9 mouse cellular contexts compared by ENCODE assay signal in genomic region chr2:20445156-20446155, GRCm38 (mm10).
DNase-seq lines count a peak whose midpoint lies in the region; ATAC-seq and TF ChIP-seq lines count a peak whose summit lies in the region.
"Had no signal": no experiment of that assay in that cellular context is flagged by ENCODE, and none has a peak within 500 bp of the region (broad histone marks: within the 10 kb centered on the region; RNA-seq: fewer than 3 reads in every experiment).

No protein-coding gene starts in this region.

- no peak overlapping the region for H3K9ac ChIP-seq in heart, embryonic 13.5 days
- H3K9ac ChIP-seq in kidney, postnatal 0 days (ENCODE audit: low read depth, low read length): no peak overlapping the region

- DNase-seq in heart, adult 11 months: peak; percentile 95
- no peak for DNase-seq in heart, postnatal 25 days (ENCODE audit: low spot score)
- DNase-seq in kidney, postnatal 0 days (ENCODE audit: low spot score): peak; percentile 57
- DNase-seq in lung, postnatal 36 days: peak; percentile 42
- no peak for DNase-seq in right cerebral cortex, postnatal 14 days
- DNase-seq in gastrocnemius, postnatal 25 days: no peak
- no peak for DNase-seq in c-Kit-positive CD71-positive TER-119-positive erythroid progenitor cells, embryonic 14.5 days (ENCODE audit: low spot score)

- peak overlapping the region; percentile 74 for H3K27ac ChIP-seq in heart, embryonic 13.5 days (replicated peaks)
- H3K27ac ChIP-seq in kidney, postnatal 0 days: peak overlapping the region; percentile 85

- no peak for TF ChIP-seq CTCF in kidney, postnatal 0 days (IDR thresholded peaks at IDR 0.05; ENCODE audit: low read depth)

- ATAC-seq in heart, embryonic 13.5 days (ENCODE audit: extremely low read depth, insufficient number of reproducible peaks, low FRiP score, low TSS enrichment): no peak
- ATAC-seq in kidney, postnatal 0 days (replicated peaks; ENCODE audit: low FRiP score, low read depth): 0 out of 2 replicates have a peak, but pooled peaks have one; percentile 26

- H3K27me3 ChIP-seq in heart, embryonic 13.5 days (replicated peaks): no peaks in the 10 kb centered on the region
- no peaks in the 10 kb centered on the region for H3K27me3 ChIP-seq in kidney, postnatal 0 days (ENCODE audit: insufficient read depth, low read length)

- peak overlapping the region; percentile 40 for H3K4me2 ChIP-seq in heart, embryonic 13.5 days
- peak overlapping the region; percentile 16; the same call in 1 of the 2 replicates for H3K4me2 ChIP-seq in kidney, postnatal 0 days (ENCODE audit: low read length)

- WGBS in heart, embryonic 13.5 days: 43% methylated on average over 17 of the region's 17 CpGs
- 22% methylated on average over 17 of the region's 17 CpGs for WGBS in kidney, postnatal 0 days

- H3K4me3 ChIP-seq in heart, embryonic 13.5 days: no peak overlapping the region
- no peak overlapping the region for H3K4me3 ChIP-seq in kidney, postnatal 0 days (replicated peaks; ENCODE audit: low read depth, low read length)
- H3K4me3 ChIP-seq: myocyte had no signal

- intact Hi-C loops in heart, postnatal 25 days (cut with DNase I): loop anchor here (5.0 kb wide), 1 partner anchor 47 kb away; no protein-coding TSS in a partner anchor

- H3K9me3 ChIP-seq in heart, embryonic 13.5 days: no peaks in the 10 kb centered on the region
- H3K9me3 ChIP-seq in kidney, postnatal 0 days (replicated peaks; ENCODE audit: low read length): no peaks in the 10 kb centered on the region

- no peaks in the 10 kb centered on the region for H3K36me3 ChIP-seq in heart, embryonic 13.5 days
- H3K36me3 ChIP-seq in kidney, postnatal 0 days (ENCODE audit: insufficient read depth, low read length): no peaks in the 10 kb centered on the region

- H3K4me1 ChIP-seq in heart, embryonic 13.5 days: peaks cover 26% of the 10 kb centered on the region
- 0 out of 2 replicates have a peak, but pooled peaks cover 5% of the 10 kb centered on the region for H3K4me1 ChIP-seq in kidney, postnatal 0 days (replicated peaks; ENCODE audit: insufficient read depth, low read length)

Comparison
In these comparisons a context has a peak if more than half of its experiments do, and no peak if none do; other contexts are left out.
1. DNase-seq: peak in heart, adult 11 months (single experiment), kidney, postnatal 0 days (single experiment) and lung, postnatal 36 days (single experiment); none in heart, postnatal 25 days (single experiment), right cerebral cortex, postnatal 14 days (single experiment), gastrocnemius, postnatal 25 days (single experiment) and c-Kit-positive CD71-positive TER-119-positive erythroid progenitor cells, embryonic 14.5 days (single experiment).